Mouse (Mus musculus) thymus, postnatal 4 days (tissue): ENCODE data around the gene Smyd4.

Source experiments
- DNase-seq: peaks from one replicate; pipeline ENCODE4 v3.0.0; 2021

Smyd4 gene

DNA sequence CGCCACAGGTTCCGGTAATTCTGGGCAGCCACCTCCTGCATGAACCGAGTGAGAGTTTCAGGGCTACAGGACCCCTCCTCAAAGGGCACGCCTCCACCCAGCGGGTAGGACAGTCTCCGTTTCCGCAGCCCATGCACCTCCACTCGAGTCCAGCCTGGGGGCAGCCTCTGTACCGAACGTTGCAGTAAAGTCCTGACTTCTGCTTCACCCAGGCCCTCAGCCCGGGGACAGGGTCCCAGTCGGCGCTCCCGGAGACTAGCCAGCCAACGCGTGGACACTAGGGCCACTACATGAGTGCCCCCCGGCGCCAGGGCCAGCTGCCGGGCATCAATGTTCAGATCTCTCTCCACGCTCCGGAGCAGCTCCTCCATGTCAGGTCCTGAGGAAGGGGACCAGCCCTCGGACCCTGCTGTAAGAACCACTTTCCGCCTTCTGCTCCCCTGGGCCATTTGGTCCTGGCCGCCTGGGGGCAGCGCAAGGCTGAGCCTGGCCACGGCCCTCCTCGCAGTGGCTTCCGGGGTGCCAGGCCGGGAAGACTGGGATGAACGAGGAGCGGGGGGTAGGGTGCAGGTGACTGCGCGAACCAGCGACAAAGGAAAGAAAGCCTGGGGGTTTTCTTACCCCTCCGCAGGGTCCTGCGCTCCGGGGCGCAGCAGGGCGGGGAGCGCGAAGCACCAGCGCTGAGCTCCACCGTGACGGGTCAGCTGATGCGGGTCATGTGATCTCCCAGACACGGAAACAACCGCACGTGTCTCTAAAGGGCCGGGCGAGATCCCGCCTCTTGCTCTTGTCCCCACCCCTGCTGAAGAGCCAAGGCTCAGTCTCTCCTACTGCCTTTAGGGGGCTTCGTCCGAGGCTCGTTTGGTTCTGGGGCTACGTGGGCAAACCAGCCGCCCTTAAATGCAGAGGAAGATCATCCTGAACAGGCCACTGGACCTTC lies 106.0 kb downstream of the Smyd4 start, which contains the start of gene Wdr81:
Gene Wdr81, minus strand, starts transcription at position 727 of the 940 bp plus-strand sequence.
- DNase-seq = peak; percentile 86
